Mouse (Mus musculus) bone marrow, adult 2 months (tissue): ENCODE results near the gene Plin3.

ENCODE experiments used
- CTCF ChIP-seq: fragments of 200-500 bp; IDR thresholded peaks from 2 replicates; pipeline ENCODE4 v1.5.1; 2011; ENCODE audit warnings: low read length, control low read depth; ENCODE audit not compliant: control insufficient read depth, insufficient read depth
- POLR2A ChIP-seq: fragments of 200-500 bp; IDR thresholded peaks from 2 replicates; pipeline ENCODE4 v1.6.1; 2011; ENCODE audit warnings: low read depth, mild to moderate bottlenecking, control low read depth, low read length, borderline replicate concordance; ENCODE audit not compliant: control insufficient read depth

DNA sequence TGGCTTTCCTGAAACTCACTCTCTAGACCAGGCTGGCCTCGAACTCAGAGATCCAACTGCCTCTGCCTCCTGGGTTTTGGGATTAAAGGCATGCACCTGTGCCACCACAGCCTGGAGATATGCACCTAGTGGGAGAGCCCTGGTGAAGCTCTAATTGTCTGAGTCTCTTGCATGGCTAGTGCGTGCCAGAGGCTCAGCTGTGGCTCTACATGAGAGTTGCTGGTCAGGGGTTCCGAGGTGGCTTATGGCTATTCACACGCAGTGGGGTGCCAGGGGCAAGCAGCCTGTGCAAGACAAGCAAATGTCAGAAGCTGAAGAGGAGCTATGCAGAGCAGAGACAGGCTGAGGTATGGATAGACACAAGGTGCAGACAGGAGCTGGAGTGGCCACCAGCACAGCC lies 38.0 kb downstream of the Plin3 start:
- no peak for TF ChIP-seq CTCF
- no peak for TF ChIP-seq POLR2A
